Mouse (Mus musculus) thymus, adult 2 months (tissue): Measurements from ENCODE around the gene Bend6.

Experiments used
- CTCF ChIP-seq: fragments of 200-500 bp; IDR thresholded peaks from 2 replicates; pipeline ENCODE4 v1.5.1; 2012; ENCODE audit warnings: mild to moderate bottlenecking, control low read depth, low read length, moderate library complexity, borderline replicate concordance; ENCODE audit not compliant: control insufficient read depth, poor library complexity, insufficient read depth; ENCODE audit errors: extremely low read depth
- POLR2A ChIP-seq: fragments of 200-500 bp; IDR thresholded peaks from 2 replicates; pipeline ENCODE4 v1.6.1; 2012; ENCODE audit warnings: mild to moderate bottlenecking, low read length, control low read depth, moderate library complexity; ENCODE audit not compliant: control insufficient read depth, poor library complexity, insufficient read depth; ENCODE audit errors: extremely low read depth

- TF ChIP-seq POLR2A (no peak), CTCF (no peak)
Observed at GRCm38 (mm10) chr1:33945756-33946155, 38.1 kb upstream of the Bend6 start.
